Mouse (Mus musculus): ENCODE data around the gene Parg. TPM values are rescaled to one million over a fixed set of nuclear protein-coding genes. Genes with fewer than 3 reads are reported as not detected.
"Not testable (repeated sequence)": the region's sequence is repeated elsewhere in the genome, so short reads cannot be mapped to it uniquely, and the experiment has no call there.

Gene Parg
- total and polyA plus RNA-seq, 3 experiments = 8.9 to 69.1 (median 49.0) TPM

- no peak for DNase-seq
Measured at GRCm38 (mm10) chr14:32179393-32180195, 22.2 kb upstream of the Parg start.

- DNase-seq = no peak
Measured at GRCm38 (mm10) chr14:32180861-32181260, 20.9 kb upstream of the Parg start.

GRCm38 (mm10) chr14:32183846-32184245, 17.9 kb upstream of the Parg start:
- no peak for DNase-seq

- peak; percentile 43 for DNase-seq
Measured at GRCm38 (mm10) chr14:32190627-32191391, 10.9 kb upstream of the Parg start.

- no peak for DNase-seq
Measured at GRCm38 (mm10) chr14:32191926-32192325, 9.8 kb upstream of the Parg start.

- DNase-seq = peak; percentile 64
Measured at GRCm38 (mm10) chr14:32192437-32192836, 9.3 kb upstream of the Parg start.

- DNase-seq = not testable (repeated sequence)
Measured at GRCm38 (mm10) chr14:32193557-32193956, 8.2 kb upstream of the Parg start.

GRCm38 (mm10) chr14:32201354-32201753, 395 bp upstream of the Parg start:
- no peak for DNase-seq

GRCm38 (mm10) chr14:32226601-32227000, 24.9 kb downstream of the Parg start:
- DNase-seq = no peak

- peak; percentile 20 for DNase-seq
Measured at GRCm38 (mm10) chr14:32228996-32229395, 27.2 kb downstream of the Parg start.

- DNase-seq = no peak
Measured at GRCm38 (mm10) chr14:32242401-32242800, 40.7 kb downstream of the Parg start.

- no peak for DNase-seq
Measured at GRCm38 (mm10) chr14:32246019-32246418, 44.3 kb downstream of the Parg start.

- no peak for DNase-seq
Measured at GRCm38 (mm10) chr14:32249616-32250015, 47.9 kb downstream of the Parg start.

GRCm38 (mm10) chr14:32260830-32261229, 59.1 kb downstream of the Parg start:
- DNase-seq = no peak

- DNase-seq = no peak
Measured at GRCm38 (mm10) chr14:32261741-32262140, 60.0 kb downstream of the Parg start.

- no peak for DNase-seq
Measured at GRCm38 (mm10) chr14:32268999-32269398, 67.2 kb downstream of the Parg start.

GRCm38 (mm10) chr14:32269589-32269988, 67.8 kb downstream of the Parg start:
- DNase-seq = no peak

- no peak for DNase-seq
Measured at GRCm38 (mm10) chr14:32301622-32302021, 99.9 kb downstream of the Parg start.

- no peak for DNase-seq
Measured at GRCm38 (mm10) chr14:32302423-32302822, 100.7 kb downstream of the Parg start.

- DNase-seq = peak; percentile 67
Measured at GRCm38 (mm10) chr14:32304921-32305320, 103.2 kb downstream of the Parg start.

GRCm38 (mm10) chr14:32309876-32310275, 108.1 kb downstream of the Parg start:
- peak; percentile 70 for DNase-seq

- no peak for DNase-seq
Measured at GRCm38 (mm10) chr14:32311381-32312035, 109.8 kb downstream of the Parg start.

GRCm38 (mm10) chr14:32317822-32318221, 116.1 kb downstream of the Parg start:
- no peak for DNase-seq
